Mouse (Mus musculus): Measurements from ENCODE around the gene Gm16513. TPM values are rescaled to one million over a fixed set of nuclear protein-coding genes. Genes with fewer than 3 reads are reported as not detected.
"Not testable (repeated sequence)": the region's sequence is repeated elsewhere in the genome, so short reads cannot be mapped to it uniquely, and the experiment has no call there.

The Gm16513 gene
- polyA plus RNA-seq (2015; fragmentation: Nextera tagmentation; extraction: Ambion mirVana) = not detected in 2 replicates

DNA sequence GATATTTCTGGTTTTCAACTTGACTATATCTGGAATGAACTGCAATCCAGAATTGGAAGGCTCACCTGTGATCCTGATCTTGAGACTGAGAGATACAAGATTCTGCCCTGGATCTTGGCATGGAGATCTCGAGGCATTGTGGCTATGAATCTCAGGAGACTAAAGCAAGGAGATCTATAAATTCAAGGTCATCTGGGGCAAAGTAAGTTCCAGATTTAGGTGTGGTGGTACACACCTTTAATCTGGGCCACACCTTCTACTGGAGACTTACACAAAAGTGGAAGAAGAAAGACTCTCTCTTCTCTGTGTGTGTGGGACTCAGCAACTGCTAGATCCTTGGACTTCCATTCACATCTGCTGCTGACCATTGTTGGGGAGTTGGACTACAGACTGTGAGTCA lies at the start of gene Gm16513:
Gene Gm16513, plus strand, starts transcription at position 301 of the 400 bp plus-strand sequence.
- not testable (repeated sequence) for H3K4me1 ChIP-seq (ENCODE audit: insufficient read depth, low read length); H3K27ac ChIP-seq (ENCODE audit: low read length); ATAC-seq (ENCODE audit: low FRiP score, low TSS enrichment); H3K9ac ChIP-seq (replicated peaks; ENCODE audit: low read length); H3K4me3 ChIP-seq (ENCODE audit: low read length); H3K36me3 ChIP-seq (ENCODE audit: insufficient read depth, low read length); H3K9me3 ChIP-seq (ENCODE audit: low read length); H3K4me2 ChIP-seq (replicated peaks; ENCODE audit: low read depth, low read length); H3K27me3 ChIP-seq (ENCODE audit: insufficient read depth, low read length)
- WGBS = no CpG with 5 or more reads among the region's 1 CpGs

Other genes with a start within 250 kb of the Gm16513 start
- not detected in 2 replicates for gene Gm6367, start 194.0 kb upstream of the Gm16513 start, polyA plus RNA-seq (2015; fragmentation: Nextera tagmentation; extraction: Ambion mirVana)
- not detected in 2 replicates for gene Gm7942, start 75.7 kb upstream of the Gm16513 start, polyA plus RNA-seq (2015; fragmentation: Nextera tagmentation; extraction: Ambion mirVana)
- gene Gm10424, start 90.1 kb downstream of the Gm16513 start, polyA plus RNA-seq (2015; fragmentation: Nextera tagmentation; extraction: Ambion mirVana) = not detected in 2 replicates
- gene Gm3259, start 123.3 kb downstream of the Gm16513 start, polyA plus RNA-seq (2015; fragmentation: Nextera tagmentation; extraction: Ambion mirVana) = not detected in 2 replicates

Data from kidney, embryonic 16.5 days (tissue).